Mouse (Mus musculus): ENCODE data around the gene Pprc1.

DNA sequence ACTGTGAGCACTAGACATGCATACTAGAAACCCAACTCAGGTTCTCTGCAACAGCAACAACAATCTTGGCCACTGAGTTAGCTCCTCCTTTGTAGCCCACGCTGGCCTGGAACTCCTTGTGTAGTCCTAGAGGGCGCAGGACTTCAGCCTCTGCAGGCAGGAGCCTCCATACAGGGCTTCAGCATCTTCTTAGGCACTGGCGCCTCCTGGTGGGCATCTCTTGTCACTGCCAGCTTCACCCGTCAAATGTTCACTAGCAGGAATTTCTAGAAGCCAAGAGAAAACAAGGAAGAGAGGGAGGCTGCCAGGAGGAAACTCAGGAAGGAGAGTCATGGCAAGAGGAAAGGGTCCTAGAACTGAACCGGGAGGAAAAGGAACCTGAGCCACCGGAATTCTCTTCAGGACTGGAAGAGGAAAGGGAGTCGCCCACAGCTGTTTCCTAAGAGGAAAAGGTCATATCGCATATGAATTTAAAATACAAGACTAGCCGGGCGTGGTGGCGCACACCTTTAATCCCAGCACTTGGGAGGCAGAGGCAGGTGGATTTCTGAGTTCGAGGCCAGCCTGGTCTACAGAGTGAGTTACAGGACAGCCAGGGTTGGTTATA lies 30.0 kb upstream of the Pprc1 start:
- TF ChIP-seq CTCF (conservative IDR thresholded peaks at IDR 0.05; ENCODE audit: low read length), result peak; percentile 98
- no peak for TF ChIP-seq NANOG (IDR thresholded peaks at IDR 0.05; ENCODE audit: borderline replicate concordance, low read length)
- no peak for TF ChIP-seq POU5F1 (IDR thresholded peaks at IDR 0.05; ENCODE audit: borderline replicate concordance, low read length)

Data from E14TG2a.4 (cell line).